Mouse (Mus musculus): Measurements from ENCODE around the gene Rhox4a2. TPM values are rescaled to one million over a fixed set of nuclear protein-coding genes. Genes with fewer than 3 reads are reported as not detected.

Gene Rhox4a2
- polyA plus RNA-seq (2014; fragmentation: Illumina TruSeq; extraction: RNeasy Lipid Tissue Mini Kit (QIAGEN cat#74804); ENCODE audit: low read depth, low replicate concordance): not detected

GRCm38 (mm10) chrX:37390548-37390947 lies at the start of gene Rhox4a2:
Rhox4a2 (plus strand) TSS chrX:37390848.

GRCm38 (mm10) chrX:37379728-37380127 lies 10.9 kb upstream of the Rhox4a2 start, which contains the start of gene Rhox3a2:
Rhox3a2 (plus strand) TSS chrX:37380028.

GRCm38 (mm10) chrX:37411767-37412166 lies 21.1 kb downstream of the Rhox4a2 start, which contains the start of gene Rhox2b:
Rhox2b (plus strand) TSS chrX:37412067.

GRCm38 (mm10) chrX:37432194-37432593 lies 41.5 kb downstream of the Rhox4a2 start, which contains the start of gene Rhox4b:
Rhox4b (plus strand) TSS chrX:37432494.

Other genes with a start within 250 kb of the Rhox4a2 start
- not detected for gene Akap14, start 222.0 kb upstream of the Rhox4a2 start, polyA plus RNA-seq (2014; fragmentation: Illumina TruSeq; extraction: RNeasy Lipid Tissue Mini Kit (QIAGEN cat#74804); ENCODE audit: low read depth, low replicate concordance)
- gene Ndufa1, start 199.7 kb upstream of the Rhox4a2 start, polyA plus RNA-seq (2014; fragmentation: Illumina TruSeq; extraction: RNeasy Lipid Tissue Mini Kit (QIAGEN cat#74804); ENCODE audit: low read depth, low replicate concordance): 318 TPM
- not detected for gene Rnf113a1, start 199.6 kb upstream of the Rhox4a2 start, polyA plus RNA-seq (2014; fragmentation: Illumina TruSeq; extraction: RNeasy Lipid Tissue Mini Kit (QIAGEN cat#74804); ENCODE audit: low read depth, low replicate concordance)
- not detected for gene Gm9, start 179.8 kb upstream of the Rhox4a2 start, polyA plus RNA-seq (2014; fragmentation: Illumina TruSeq; extraction: RNeasy Lipid Tissue Mini Kit (QIAGEN cat#74804); ENCODE audit: low read depth, low replicate concordance)
- gene Rhox1, start 168.6 kb upstream of the Rhox4a2 start, polyA plus RNA-seq (2014; fragmentation: Illumina TruSeq; extraction: RNeasy Lipid Tissue Mini Kit (QIAGEN cat#74804); ENCODE audit: low read depth, low replicate concordance): not detected
- not detected for gene Rhox2a, start 145.9 kb upstream of the Rhox4a2 start, polyA plus RNA-seq (2014; fragmentation: Illumina TruSeq; extraction: RNeasy Lipid Tissue Mini Kit (QIAGEN cat#74804); ENCODE audit: low read depth, low replicate concordance)
- gene Rhox3a, start 140.9 kb upstream of the Rhox4a2 start, polyA plus RNA-seq (2014; fragmentation: Illumina TruSeq; extraction: RNeasy Lipid Tissue Mini Kit (QIAGEN cat#74804); ENCODE audit: low read depth, low replicate concordance): not detected
- not detected for gene Rhox4a, start 125.5 kb upstream of the Rhox4a2 start, polyA plus RNA-seq (2014; fragmentation: Illumina TruSeq; extraction: RNeasy Lipid Tissue Mini Kit (QIAGEN cat#74804); ENCODE audit: low read depth, low replicate concordance)
- gene Rhox3a2, start 10.8 kb upstream of the Rhox4a2 start, polyA plus RNA-seq (2014; fragmentation: Illumina TruSeq; extraction: RNeasy Lipid Tissue Mini Kit (QIAGEN cat#74804); ENCODE audit: low read depth, low replicate concordance): not detected
- not detected for gene Rhox2b, start 21.2 kb downstream of the Rhox4a2 start, polyA plus RNA-seq (2014; fragmentation: Illumina TruSeq; extraction: RNeasy Lipid Tissue Mini Kit (QIAGEN cat#74804); ENCODE audit: low read depth, low replicate concordance)
- gene Rhox4b, start 41.6 kb downstream of the Rhox4a2 start, polyA plus RNA-seq (2014; fragmentation: Illumina TruSeq; extraction: RNeasy Lipid Tissue Mini Kit (QIAGEN cat#74804); ENCODE audit: low read depth, low replicate concordance): not detected
- not detected for gene Rhox2c, start 62.8 kb downstream of the Rhox4a2 start, polyA plus RNA-seq (2014; fragmentation: Illumina TruSeq; extraction: RNeasy Lipid Tissue Mini Kit (QIAGEN cat#74804); ENCODE audit: low read depth, low replicate concordance)
- not detected for gene Rhox3c, start 67.7 kb downstream of the Rhox4a2 start, polyA plus RNA-seq (2014; fragmentation: Illumina TruSeq; extraction: RNeasy Lipid Tissue Mini Kit (QIAGEN cat#74804); ENCODE audit: low read depth, low replicate concordance)
- not detected for gene Rhox4c, start 89.5 kb downstream of the Rhox4a2 start, polyA plus RNA-seq (2014; fragmentation: Illumina TruSeq; extraction: RNeasy Lipid Tissue Mini Kit (QIAGEN cat#74804); ENCODE audit: low read depth, low replicate concordance)
- not detected for gene Rhox2d, start 102.6 kb downstream of the Rhox4a2 start, polyA plus RNA-seq (2014; fragmentation: Illumina TruSeq; extraction: RNeasy Lipid Tissue Mini Kit (QIAGEN cat#74804); ENCODE audit: low read depth, low replicate concordance)
- gene Rhox4d, start 123.5 kb downstream of the Rhox4a2 start, polyA plus RNA-seq (2014; fragmentation: Illumina TruSeq; extraction: RNeasy Lipid Tissue Mini Kit (QIAGEN cat#74804); ENCODE audit: low read depth, low replicate concordance): not detected
- gene Rhox2e, start 139.6 kb downstream of the Rhox4a2 start, polyA plus RNA-seq (2014; fragmentation: Illumina TruSeq; extraction: RNeasy Lipid Tissue Mini Kit (QIAGEN cat#74804); ENCODE audit: low read depth, low replicate concordance): not detected
- not detected for gene Rhox3e, start 151.2 kb downstream of the Rhox4a2 start, polyA plus RNA-seq (2014; fragmentation: Illumina TruSeq; extraction: RNeasy Lipid Tissue Mini Kit (QIAGEN cat#74804); ENCODE audit: low read depth, low replicate concordance)
- gene Rhox4e, start 166.6 kb downstream of the Rhox4a2 start, polyA plus RNA-seq (2014; fragmentation: Illumina TruSeq; extraction: RNeasy Lipid Tissue Mini Kit (QIAGEN cat#74804); ENCODE audit: low read depth, low replicate concordance): not detected
- not detected for gene Rhox2f, start 180.6 kb downstream of the Rhox4a2 start, polyA plus RNA-seq (2014; fragmentation: Illumina TruSeq; extraction: RNeasy Lipid Tissue Mini Kit (QIAGEN cat#74804); ENCODE audit: low read depth, low replicate concordance)
- gene Rhox3f, start 190.1 kb downstream of the Rhox4a2 start, polyA plus RNA-seq (2014; fragmentation: Illumina TruSeq; extraction: RNeasy Lipid Tissue Mini Kit (QIAGEN cat#74804); ENCODE audit: low read depth, low replicate concordance): not detected
- not detected for gene Rhox4f, start 216.9 kb downstream of the Rhox4a2 start, polyA plus RNA-seq (2014; fragmentation: Illumina TruSeq; extraction: RNeasy Lipid Tissue Mini Kit (QIAGEN cat#74804); ENCODE audit: low read depth, low replicate concordance)
- gene Rhox3g, start 237.8 kb downstream of the Rhox4a2 start, polyA plus RNA-seq (2014; fragmentation: Illumina TruSeq; extraction: RNeasy Lipid Tissue Mini Kit (QIAGEN cat#74804); ENCODE audit: low read depth, low replicate concordance): not detected